Mouse (Mus musculus) embryonic fibroblast, embryonic 13.5 days (primary cell): ENCODE measurements at regions not wholly inside any gene's neighbourhood (a gene's known extent, or its start where the extent isn't known, plus 50 kb on each side); places are given as distances from the start of the nearest gene placed in this dataset.

Source experiments
- CTCF ChIP-seq: IDR thresholded peaks from 2 replicates; pipeline ENCODE4 v1.5.1; 2011; ENCODE audit warnings: mild to moderate bottlenecking, control low read depth, low read length, moderate library complexity, borderline replicate concordance; ENCODE audit not compliant: insufficient read depth
- POLR2A ChIP-seq: IDR thresholded peaks from 2 replicates; pipeline ENCODE4 v1.6.1; 2011; ENCODE audit warnings: low read depth, mild to moderate bottlenecking, control low read depth, low read length, moderate library complexity

GRCm38 (mm10) chr11:84686473-84686872 lies 132.8 kb downstream of the Mrm1 start:
- TF ChIP-seq CTCF (no peak), POLR2A (no peak)
